Mouse (Mus musculus) spleen, adult 2 months (tissue): ENCODE measurements around the gene Nrp1.

Source experiments
- CTCF ChIP-seq: fragments of 200-500 bp; IDR thresholded peaks from 2 replicates; pipeline ENCODE4 v1.5.1; 2011; ENCODE audit warnings: mild to moderate bottlenecking, inconsistent platforms; ENCODE audit not compliant: insufficient read depth, insufficient read length, insufficient replicate concordance; ENCODE audit errors: extremely low read depth
- POLR2A ChIP-seq: fragments of 200-500 bp; IDR thresholded peaks from 2 replicates; pipeline ENCODE4 v1.6.1; 2011; ENCODE audit warnings: low read depth, low read length, inconsistent platforms

GRCm38 (mm10) chr8:128397441-128397840 lies 39.0 kb downstream of the Nrp1 start:
- TF ChIP-seq POLR2A, result no peak
- no peak for TF ChIP-seq CTCF
